Mouse (Mus musculus) spleen, adult 2 months (tissue): ENCODE measurements at regions not wholly inside any gene's neighbourhood (a gene's known extent, or its start where the extent isn't known, plus 50 kb on each side); places are given as distances from the start of the nearest gene placed in this dataset.

Experiments used
- CTCF ChIP-seq: fragments of 200-500 bp; IDR thresholded peaks from 2 replicates; pipeline ENCODE4 v1.5.1; 2011; ENCODE audit warnings: mild to moderate bottlenecking, inconsistent platforms; ENCODE audit not compliant: insufficient read depth, insufficient read length, insufficient replicate concordance; ENCODE audit errors: extremely low read depth
- POLR2A ChIP-seq: fragments of 200-500 bp; IDR thresholded peaks from 2 replicates; pipeline ENCODE4 v1.6.1; 2011; ENCODE audit warnings: low read depth, low read length, inconsistent platforms

DNA sequence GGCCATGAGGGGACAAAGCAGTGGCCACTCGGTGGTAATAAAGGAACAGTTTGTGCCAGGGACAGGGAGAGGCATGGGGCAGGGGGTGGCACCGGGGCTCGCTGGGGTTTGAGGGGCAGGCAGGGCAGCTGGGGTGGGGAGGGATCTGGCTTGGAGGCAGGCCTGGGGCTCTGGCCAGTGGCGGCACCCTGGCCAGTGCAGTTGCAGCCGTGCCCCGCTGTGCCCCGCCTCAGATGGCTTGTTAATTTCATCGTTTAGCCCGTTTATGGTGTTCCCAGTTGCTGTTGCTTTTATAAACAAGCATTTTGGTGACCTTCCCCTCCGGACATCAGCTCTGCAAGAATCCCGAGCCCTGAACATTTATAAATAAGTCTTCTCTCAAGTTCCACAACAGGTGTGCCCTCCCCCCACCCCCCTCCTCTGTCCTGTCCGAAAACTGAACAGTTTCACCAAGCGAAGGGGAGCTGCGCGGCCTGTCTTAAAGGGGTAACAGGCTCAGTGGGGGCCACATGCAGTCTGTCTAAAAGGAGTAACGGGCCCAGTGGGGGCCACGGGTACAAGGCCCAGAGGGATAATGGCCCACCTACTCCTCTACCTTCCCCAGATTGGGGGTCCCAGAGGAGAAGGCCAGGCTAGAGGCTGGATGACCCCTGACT, 51.0 kb upstream of the Casz1 start:
- TF ChIP-seq POLR2A (no peak), CTCF (no peak)
